Mouse (Mus musculus) midbrain, embryonic 16.5 days (tissue): ENCODE measurements at regions not wholly inside any gene's neighbourhood (a gene's known extent, or its start where the extent isn't known, plus 50 kb on each side); places are given as distances from the start of the nearest gene placed in this dataset.

Source experiments
- ATAC-seq: fragments of 200-750 bp; cut with Nextera tagmentation; 2 replicates; pipeline ENCODE4 v1.8.0; 2017; ENCODE audit warnings: moderate TSS enrichment
- H3K27ac ChIP-seq: fragments of 300-500 bp; sonication (generic); 2 replicates; pipeline ENCODE4 v1.5.1; 2014; ENCODE audit warnings: mild to moderate bottlenecking, low read length, mixed read lengths
- H3K27me3 ChIP-seq: fragments of 300-500 bp; sonication (generic); 2 replicates; pipeline ENCODE4 v1.6.1; 2014; ENCODE audit warnings: low read depth, low read length, mixed read lengths; ENCODE audit not compliant: control insufficient read depth, insufficient read depth
- H3K36me3 ChIP-seq: fragments of 300-500 bp; sonication (generic); 2 replicates; pipeline ENCODE4 v1.6.1; 2014; ENCODE audit warnings: mild to moderate bottlenecking, low read length, moderate library complexity, mixed read lengths; ENCODE audit not compliant: control insufficient read depth, insufficient read depth
- H3K4me1 ChIP-seq: fragments of 300-500 bp; sonication (generic); 2 replicates; pipeline ENCODE4 v1.6.1; 2014; ENCODE audit warnings: mild to moderate bottlenecking, low read length, mixed read lengths; ENCODE audit not compliant: control insufficient read depth, insufficient read depth
- H3K4me2 ChIP-seq: fragments of 300-500 bp; sonication (generic); 2 replicates; pipeline ENCODE4 v1.6.1; 2014; ENCODE audit warnings: mild to moderate bottlenecking, low read length, mixed read lengths
- H3K4me3 ChIP-seq: fragments of 300-500 bp; sonication (generic); 2 replicates; pipeline ENCODE4 v1.5.1; 2014; ENCODE audit warnings: low read depth, mild to moderate bottlenecking, low read length, moderate library complexity, mixed read lengths
- H3K9ac ChIP-seq: fragments of 300-500 bp; sonication (generic); 2 replicates; pipeline ENCODE4 v1.6.1; 2014; ENCODE audit warnings: low read depth, low read length, mixed read lengths
- H3K9me3 ChIP-seq: fragments of 300-500 bp; sonication (generic); replicated peaks from 2 replicates; pipeline ENCODE4 v1.6.1; 2014; ENCODE audit warnings: mild to moderate bottlenecking, low read length, mixed read lengths; ENCODE audit not compliant: control insufficient read depth, poor library complexity, severe bottlenecking
- WGBS: fragments of 180-500 bp; shearing (Covaris S2); extraction: QIAGEN DNeasy Blood & Tissue Kit; methylation state at CpG from one replicate; pipeline ENCODE4 v1.1.7; 2014; 5-methylcytosine and 5-hydroxymethylcytosine counted together

DNA sequence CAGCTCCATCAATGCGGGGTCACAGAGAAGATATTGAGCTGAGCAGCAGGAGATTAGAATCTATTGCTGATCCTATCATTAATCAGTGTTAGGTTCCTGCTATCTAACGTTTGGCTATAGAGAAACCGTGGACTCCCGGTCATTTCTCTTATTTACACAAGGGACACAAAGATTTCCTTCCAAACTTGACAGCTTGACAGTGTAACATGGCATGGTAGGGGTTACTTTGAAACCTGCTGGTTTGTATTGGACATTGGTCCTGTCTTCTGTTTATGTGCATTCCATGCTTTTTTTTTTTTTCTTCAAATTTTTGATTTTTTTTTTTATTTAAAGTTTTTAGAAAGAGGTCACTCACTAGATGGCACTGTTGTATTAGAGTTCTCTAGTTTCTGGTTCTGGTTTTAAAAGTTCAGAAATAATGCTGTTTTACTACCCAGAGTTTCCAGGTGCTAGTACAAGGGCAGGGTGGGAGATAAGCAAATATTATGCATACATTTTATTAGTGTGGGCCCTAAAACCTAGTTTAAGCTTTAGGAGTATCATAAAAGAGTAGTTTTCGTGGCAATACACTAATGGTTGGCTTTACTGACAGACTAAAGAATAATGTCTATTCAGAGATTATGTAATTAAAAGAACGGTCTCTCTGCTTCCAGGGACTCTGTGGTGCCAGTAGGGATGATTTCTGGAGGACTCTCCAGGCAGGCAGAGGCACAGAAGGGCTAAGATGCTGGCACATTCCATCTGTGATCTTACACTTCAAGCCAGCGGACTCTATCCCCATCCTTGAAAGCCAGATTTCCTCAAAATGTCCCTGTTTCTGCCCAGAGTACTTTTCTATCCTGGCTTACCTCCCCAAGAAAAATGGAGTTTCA lies 83.8 kb upstream of the Sel1l start:
- Histone ChIP-seq H3K4me2 (no peak overlapping the region), H3K27me3 (no peaks in the 10 kb centered on the region), H3K4me1 (no peaks in the 10 kb centered on the region; the same call in 1 of the 2 replicates), H3K9me3 (no peaks in the 10 kb centered on the region), H3K27ac (no peak overlapping the region), H3K36me3 (no peaks in the 10 kb centered on the region), H3K4me3 (no peak overlapping the region), H3K9ac (no peak overlapping the region)
- ATAC-seq = no peak
- WGBS = 69% methylated on average over 7 of the region's 7 CpGs

GRCm38 (mm10) chr12:91931586-91931985 lies 82.6 kb upstream of the Sel1l start:
- 83% methylated on average over 6 of the region's 6 CpGs for WGBS
- no peak overlapping the region for H3K27ac ChIP-seq

GRCm38 (mm10) chr12:91929386-91930054 lies 80.6 kb upstream of the Sel1l start:
- 81% methylated on average over 7 of the region's 7 CpGs for whole genome bisulfite sequencing

More at GRCm38 (mm10) chr12:91931586-91931985, 82.6 kb upstream of the Sel1l start:
- Histone ChIP-seq H3K4me2 (no peak overlapping the region), H3K27me3 (no peaks in the 10 kb centered on the region), H3K4me3 (no peak overlapping the region), H3K9me3 (no peaks in the 10 kb centered on the region), H3K9ac (no peak overlapping the region), H3K36me3 (no peaks in the 10 kb centered on the region), H3K4me1 (no peaks in the 10 kb centered on the region; the same call in 1 of the 2 replicates)
- no peak for ATAC-seq

GRCm38 (mm10) chr12:91927576-91927975 lies 78.6 kb upstream of the Sel1l start:
- H3K27ac ChIP-seq = no peak overlapping the region
- no peak overlapping the region for H3K4me3 ChIP-seq
- H3K9ac ChIP-seq = no peak overlapping the region
- H3K36me3 ChIP-seq = no peaks in the 10 kb centered on the region
- 83% methylated on average over 6 of the region's 6 CpGs for WGBS
- ATAC-seq = no peak
- H3K9me3 ChIP-seq = no peaks in the 10 kb centered on the region
- no peaks in the 10 kb centered on the region for H3K27me3 ChIP-seq
- no peak overlapping the region for H3K4me2 ChIP-seq
- no peaks in the 10 kb centered on the region for H3K4me1 ChIP-seq

More at GRCm38 (mm10) chr12:91929386-91930054, 80.6 kb upstream of the Sel1l start:
- ATAC-seq = no peak
- H3K4me2 ChIP-seq = no peak overlapping the region
- no peaks in the 10 kb centered on the region for H3K36me3 ChIP-seq
- no peaks in the 10 kb centered on the region; the same call in 1 of the 2 replicates for H3K4me1 ChIP-seq
- H3K27ac ChIP-seq = no peak overlapping the region
- H3K27me3 ChIP-seq = no peaks in the 10 kb centered on the region
- H3K4me3 ChIP-seq = no peak overlapping the region
- H3K9me3 ChIP-seq = no peaks in the 10 kb centered on the region
- H3K9ac ChIP-seq = no peak overlapping the region

GRCm38 (mm10) chr12:91915486-91915885 lies 66.5 kb upstream of the Sel1l start:
- no peak overlapping the region for H3K27ac ChIP-seq
- H3K27me3 ChIP-seq = no peaks in the 10 kb centered on the region
- no peak overlapping the region for H3K4me3 ChIP-seq
- ATAC-seq = no peak
- 67% methylated on average over 3 of the region's 3 CpGs for WGBS
- no peak overlapping the region for H3K4me2 ChIP-seq
- H3K9ac ChIP-seq = no peak overlapping the region
- H3K4me1 ChIP-seq = no peaks in the 10 kb centered on the region; the same call in 1 of the 2 replicates
- H3K9me3 ChIP-seq = no peaks in the 10 kb centered on the region
- no peaks in the 10 kb centered on the region for H3K36me3 ChIP-seq

DNA sequence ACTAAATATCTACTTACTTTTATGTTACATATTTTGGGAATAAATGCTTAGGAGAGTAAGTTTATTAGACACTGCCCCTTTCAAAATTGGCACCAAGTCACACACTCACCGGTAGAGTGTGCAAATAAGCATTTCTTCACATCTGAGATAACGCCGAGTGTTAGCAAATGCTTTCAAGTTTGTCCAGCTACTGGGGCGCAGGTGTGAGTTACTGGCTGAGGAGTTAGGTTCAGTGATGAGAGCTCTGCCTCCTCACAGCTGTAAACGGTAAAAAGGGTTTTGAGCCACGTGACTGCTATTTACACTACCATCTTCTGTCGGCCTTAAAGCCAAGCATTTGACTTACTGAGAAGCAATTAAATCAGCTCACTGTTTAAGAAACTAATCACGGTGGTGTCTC lies 61.6 kb upstream of the Sel1l start:
- no peaks in the 10 kb centered on the region for H3K4me1 ChIP-seq
- H3K4me3 ChIP-seq = no peak overlapping the region
- peaks cover 5% of the 10 kb centered on the region; the same call in 1 of the 2 replicates for H3K9me3 ChIP-seq
- H3K36me3 ChIP-seq = no peaks in the 10 kb centered on the region
- ATAC-seq = no peak
- WGBS = 73% methylated on average over 8 of the region's 8 CpGs
- H3K27me3 ChIP-seq = no peaks in the 10 kb centered on the region
- H3K27ac ChIP-seq = no peak overlapping the region
- no peak overlapping the region for H3K4me2 ChIP-seq
- H3K9ac ChIP-seq = no peak overlapping the region
